Mouse (Mus musculus): ENCODE measurements around the gene Olfr281.

DNA sequence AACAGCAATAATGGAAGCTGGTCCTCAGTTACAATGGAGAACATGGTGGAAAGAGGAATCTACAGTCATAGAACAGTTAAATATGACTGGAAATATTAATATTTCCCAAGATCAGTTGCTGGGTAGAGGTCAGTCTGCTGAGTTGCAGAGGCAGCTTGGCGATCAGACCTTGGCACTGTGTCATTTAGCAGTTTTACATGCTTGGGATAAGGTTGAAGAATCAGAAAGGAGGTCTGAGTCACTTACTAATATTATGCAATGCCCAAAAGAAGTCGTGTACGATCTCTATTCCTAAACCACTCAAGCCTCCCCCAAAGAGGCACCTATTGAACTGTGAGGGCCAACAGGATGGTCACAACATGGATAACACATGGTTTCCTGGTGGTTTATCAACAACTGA, 7.8 kb upstream of the Olfr281 start:
- TF ChIP-seq CTCF (IDR thresholded peaks at IDR 0.05; ENCODE audit: low read depth), result no peak
- no peak for TF ChIP-seq EP300 (optimal IDR thresholded peaks at IDR 0.05)

All from stomach, postnatal 0 days (tissue).